Mouse (Mus musculus): ENCODE results near the gene Ppm1h. TPM values are rescaled to one million over a fixed set of nuclear protein-coding genes. Genes with fewer than 3 reads are reported as not detected.

Ppm1h gene
- polyA plus RNA-seq, 1 experiment from 2014 or later, result 3.6 TPM

GRCm38 (mm10) chr10:122762772-122763511, 84.4 kb downstream of the Ppm1h start:
- Histone ChIP-seq H3K4me1 (replicated peaks; ENCODE audit: control insufficient read depth, insufficient read depth, low read length) (no peaks in the 10 kb centered on the region), H3K9me3 (ENCODE audit: control insufficient read depth, low read length) (no peaks in the 10 kb centered on the region), H3K4me2 (ENCODE audit: low read depth, low read length, severe bottlenecking) (no peak overlapping the region), H3K27ac (ENCODE audit: low read depth, low read length) (no peak overlapping the region), H3K36me3 (ENCODE audit: control insufficient read depth, insufficient read depth, low read length) (no peaks in the 10 kb centered on the region), H3K9ac (ENCODE audit: low read length) (no peak overlapping the region), H3K27me3 (ENCODE audit: control insufficient read depth, insufficient read depth, low read length) (no peaks in the 10 kb centered on the region), H3K4me3 (ENCODE audit: low read depth, low read length) (no peak overlapping the region)
- DNase-seq (ENCODE audit: low spot score), result peak; percentile 30
- 0 out of 2 replicates have a peak, but pooled peaks have one; percentile 5 for ATAC-seq (replicated peaks; ENCODE audit: low FRiP score)
- 87% methylated on average over 6 of the region's 6 CpGs for WGBS

- no peaks in the 10 kb centered on the region for H3K9me3 ChIP-seq (ENCODE audit: control insufficient read depth, low read length)
- no peaks in the 10 kb centered on the region for H3K27me3 ChIP-seq (ENCODE audit: control insufficient read depth, insufficient read depth, low read length)
- no peak overlapping the region for H3K27ac ChIP-seq (ENCODE audit: low read depth, low read length)
- WGBS, result 93% methylated on average over 1 of the region's 1 CpGs
- no peak overlapping the region for H3K4me2 ChIP-seq (ENCODE audit: low read depth, low read length, severe bottlenecking)
- ATAC-seq (replicated peaks; ENCODE audit: low FRiP score) (no peak), DNase-seq (ENCODE audit: low spot score) (peak; percentile 48)
- no peaks in the 10 kb centered on the region for H3K4me1 ChIP-seq (replicated peaks; ENCODE audit: control insufficient read depth, insufficient read depth, low read length)
- no peak overlapping the region for H3K9ac ChIP-seq (ENCODE audit: low read length)
- H3K36me3 ChIP-seq (ENCODE audit: control insufficient read depth, insufficient read depth, low read length), result no peaks in the 10 kb centered on the region
- no peak overlapping the region for H3K4me3 ChIP-seq (ENCODE audit: low read depth, low read length)
These were observed 85.0 kb downstream of the Ppm1h start for GRCm38 (mm10) chr10:122763596-122763995.

- Histone ChIP-seq H3K36me3 (ENCODE audit: control insufficient read depth, insufficient read depth, low read length) (no peaks in the 10 kb centered on the region), H3K9ac (ENCODE audit: low read length) (no peak overlapping the region), H3K27ac (ENCODE audit: low read depth, low read length) (no peak overlapping the region), H3K4me2 (ENCODE audit: low read depth, low read length, severe bottlenecking) (no peak overlapping the region), H3K4me3 (ENCODE audit: low read depth, low read length) (no peak overlapping the region), H3K27me3 (ENCODE audit: control insufficient read depth, insufficient read depth, low read length) (no peaks in the 10 kb centered on the region), H3K4me1 (replicated peaks; ENCODE audit: control insufficient read depth, insufficient read depth, low read length) (no peaks in the 10 kb centered on the region), H3K9me3 (ENCODE audit: control insufficient read depth, low read length) (no peaks in the 10 kb centered on the region)
- 59% methylated on average over 7 of the region's 7 CpGs for WGBS
- ATAC-seq (replicated peaks; ENCODE audit: low FRiP score) (no peak), DNase-seq (ENCODE audit: low spot score) (peak; percentile 48)
These were observed 86.1 kb downstream of the Ppm1h start for GRCm38 (mm10) chr10:122764653-122765052.

GRCm38 (mm10) chr10:122765521-122765920, 87.0 kb downstream of the Ppm1h start:
- Histone ChIP-seq H3K4me1 (replicated peaks; ENCODE audit: control insufficient read depth, insufficient read depth, low read length) (no peaks in the 10 kb centered on the region), H3K36me3 (ENCODE audit: control insufficient read depth, insufficient read depth, low read length) (no peaks in the 10 kb centered on the region), H3K9me3 (ENCODE audit: control insufficient read depth, low read length) (no peaks in the 10 kb centered on the region), H3K4me2 (ENCODE audit: low read depth, low read length, severe bottlenecking) (no peak overlapping the region), H3K27ac (ENCODE audit: low read depth, low read length) (no peak overlapping the region), H3K4me3 (ENCODE audit: low read depth, low read length) (no peak overlapping the region), H3K9ac (ENCODE audit: low read length) (no peak overlapping the region), H3K27me3 (ENCODE audit: control insufficient read depth, insufficient read depth, low read length) (no peaks in the 10 kb centered on the region)
- DNase-seq (ENCODE audit: low spot score) (no peak), ATAC-seq (replicated peaks; ENCODE audit: low FRiP score) (no peak)
- WGBS, result 61% methylated on average over 4 of the region's 4 CpGs

GRCm38 (mm10) chr10:122765992-122766391, 87.4 kb downstream of the Ppm1h start:
- Histone ChIP-seq H3K27ac (ENCODE audit: low read depth, low read length) (no peak overlapping the region), H3K36me3 (ENCODE audit: control insufficient read depth, insufficient read depth, low read length) (no peaks in the 10 kb centered on the region), H3K4me3 (ENCODE audit: low read depth, low read length) (no peak overlapping the region), H3K4me1 (replicated peaks; ENCODE audit: control insufficient read depth, insufficient read depth, low read length) (no peaks in the 10 kb centered on the region), H3K9ac (ENCODE audit: low read length) (no peak overlapping the region), H3K27me3 (ENCODE audit: control insufficient read depth, insufficient read depth, low read length) (no peaks in the 10 kb centered on the region), H3K4me2 (ENCODE audit: low read depth, low read length, severe bottlenecking) (no peak overlapping the region), H3K9me3 (ENCODE audit: control insufficient read depth, low read length) (no peaks in the 10 kb centered on the region)
- DNase-seq (ENCODE audit: low spot score), result peak; percentile 47
- WGBS, result 60% methylated on average over 8 of the region's 8 CpGs
- ATAC-seq (replicated peaks; ENCODE audit: low FRiP score), result no peak

- DNase-seq (ENCODE audit: low spot score) (peak; percentile 30), ATAC-seq (replicated peaks; ENCODE audit: low FRiP score) (no peak)
- no peak overlapping the region for H3K4me3 ChIP-seq (ENCODE audit: low read depth, low read length)
- no peak overlapping the region for H3K4me2 ChIP-seq (ENCODE audit: low read depth, low read length, severe bottlenecking)
- no peaks in the 10 kb centered on the region for H3K27me3 ChIP-seq (ENCODE audit: control insufficient read depth, insufficient read depth, low read length)
- no peaks in the 10 kb centered on the region for H3K9me3 ChIP-seq (ENCODE audit: control insufficient read depth, low read length)
- H3K4me1 ChIP-seq (replicated peaks; ENCODE audit: control insufficient read depth, insufficient read depth, low read length), result no peaks in the 10 kb centered on the region
- WGBS, result 85% methylated on average over 13 of the region's 13 CpGs
- no peaks in the 10 kb centered on the region for H3K36me3 ChIP-seq (ENCODE audit: control insufficient read depth, insufficient read depth, low read length)
- H3K9ac ChIP-seq (ENCODE audit: low read length), result no peak overlapping the region
- H3K27ac ChIP-seq (ENCODE audit: low read depth, low read length), result no peak overlapping the region
These were observed 89.8 kb downstream of the Ppm1h start for GRCm38 (mm10) chr10:122768204-122768892.

GRCm38 (mm10) chr10:122768893-122769341, 90.4 kb downstream of the Ppm1h start:
- H3K36me3 ChIP-seq (ENCODE audit: control insufficient read depth, insufficient read depth, low read length), result no peaks in the 10 kb centered on the region
- H3K27me3 ChIP-seq (ENCODE audit: control insufficient read depth, insufficient read depth, low read length), result no peaks in the 10 kb centered on the region
- WGBS, result 78% methylated on average over 6 of the region's 6 CpGs
- H3K9ac ChIP-seq (ENCODE audit: low read length), result no peak overlapping the region
- no peaks in the 10 kb centered on the region for H3K9me3 ChIP-seq (ENCODE audit: control insufficient read depth, low read length)
- no peak overlapping the region for H3K27ac ChIP-seq (ENCODE audit: low read depth, low read length)
- H3K4me2 ChIP-seq (ENCODE audit: low read depth, low read length, severe bottlenecking), result no peak overlapping the region
- DNase-seq (ENCODE audit: low spot score), result peak; percentile 15
- no peaks in the 10 kb centered on the region for H3K4me1 ChIP-seq (replicated peaks; ENCODE audit: control insufficient read depth, insufficient read depth, low read length)
- ATAC-seq (replicated peaks; ENCODE audit: low FRiP score), result no peak
- H3K4me3 ChIP-seq (ENCODE audit: low read depth, low read length), result no peak overlapping the region

- Histone ChIP-seq H3K27me3 (ENCODE audit: control insufficient read depth, insufficient read depth, low read length) (no peaks in the 10 kb centered on the region), H3K36me3 (ENCODE audit: control insufficient read depth, insufficient read depth, low read length) (no peaks in the 10 kb centered on the region), H3K4me1 (replicated peaks; ENCODE audit: control insufficient read depth, insufficient read depth, low read length) (no peaks in the 10 kb centered on the region), H3K27ac (ENCODE audit: low read depth, low read length) (no peak overlapping the region), H3K4me2 (ENCODE audit: low read depth, low read length, severe bottlenecking) (no peak overlapping the region), H3K4me3 (ENCODE audit: low read depth, low read length) (no peak overlapping the region), H3K9ac (ENCODE audit: low read length) (no peak overlapping the region), H3K9me3 (ENCODE audit: control insufficient read depth, low read length) (no peaks in the 10 kb centered on the region)
- 71% methylated on average over 7 of the region's 7 CpGs for WGBS
- ATAC-seq (replicated peaks; ENCODE audit: low FRiP score) (no peak), DNase-seq (ENCODE audit: low spot score) (peak; percentile 35)
These were observed 91.8 kb downstream of the Ppm1h start for GRCm38 (mm10) chr10:122770337-122770736.

Data from forebrain, embryonic 11.5 days (tissue).